Comparison of ENCODE assay signal across 19 mouse cellular contexts in genomic region chr9:70666811-70667210, GRCm38 (mm10). TPM values are rescaled to one million over a fixed set of nuclear protein-coding genes. Genes with fewer than 3 reads are reported as not detected.
A peak's percentile ranks its signal among the peaks of the same experiment; 100 is the strongest.
DNase-seq lines count a peak whose midpoint lies in the region; ATAC-seq and TF ChIP-seq lines count a peak whose summit lies in the region.
"Had no signal": no experiment of that assay in that cellular context is flagged by ENCODE, and none has a peak within 500 bp of the region (broad histone marks: within the 10 kb centered on the region; RNA-seq: fewer than 3 reads in every experiment).

No protein-coding gene starts in this region.

- no peak for ATAC-seq in kidney, embryonic 14.5 days (ENCODE audit: low FRiP score, low TSS enrichment)
- ATAC-seq: forebrain, embryonic 14.5 days had no signal

- no peak overlapping the region for H3K4me2 ChIP-seq in kidney, embryonic 14.5 days (replicated peaks; ENCODE audit: low read depth, low read length)
- H3K4me2 ChIP-seq: hindbrain, embryonic 15.5 days; limb, embryonic 15.5 days; stomach, embryonic 15.5 days had no signal

- no peak for TF ChIP-seq CTCF in kidney, adult 2 months (conservative IDR thresholded peaks at IDR 0.05; ENCODE audit: insufficient read depth, insufficient read length, low read depth, low read length)

- 47% methylated on average over 7 of the region's 7 CpGs for WGBS in kidney, adult 2 months
- 73% methylated on average over 7 of the region's 7 CpGs for WGBS in kidney, embryonic 14.5 days

- H3K9ac ChIP-seq in kidney, embryonic 14.5 days (ENCODE audit: low read depth, low read length): no peak overlapping the region
- H3K9ac ChIP-seq: hindbrain, embryonic 15.5 days; limb, embryonic 15.5 days; stomach, embryonic 15.5 days had no signal

- H3K36me3 ChIP-seq in kidney, adult 2 months (ENCODE audit: control insufficient read depth, insufficient read depth, low read length): no peaks in the 10 kb centered on the region
- no peaks in the 10 kb centered on the region for H3K36me3 ChIP-seq in kidney, embryonic 14.5 days (ENCODE audit: control insufficient read depth, insufficient read depth, low read length)
- H3K36me3 ChIP-seq: G1E; hindbrain, embryonic 15.5 days; limb, embryonic 15.5 days; stomach, embryonic 15.5 days had no signal

- TF ChIP-seq POLR2A in kidney, adult 2 months (IDR thresholded peaks at IDR 0.05; ENCODE audit: low read depth, low read length): no peak

- no peak overlapping the region for H3K27ac ChIP-seq in kidney, adult 2 months (ENCODE audit: insufficient read depth, low read depth, low read length)
- no peak overlapping the region for H3K27ac ChIP-seq in kidney, embryonic 14.5 days (ENCODE audit: low read depth, low read length)
- H3K27ac ChIP-seq: hindbrain, embryonic 15.5 days; layer of hippocampus, adult 2 months; limb, embryonic 15.5 days; stomach, embryonic 15.5 days had no signal

- DNase-seq in cerebellum, adult 11-12 months: peak; percentile 53
- DNase-seq in cerebellum, postnatal 4 days (ENCODE audit: low spot score in 2 of 2): no peak
- peak; percentile 75 for DNase-seq in kidney, adult 2 months
- peak; percentile 70 for DNase-seq in Muller cell, postnatal 12 days (ENCODE audit: inconsistent ontology term)
- DNase-seq in kidney, postnatal 36 days: peak; percentile 51 to 57
- DNase-seq in layer of hippocampus, postnatal 10 days (ENCODE audit: low spot score in 2 of 2): no peak
- no peak for DNase-seq in B cell, adult 2 months
- DNase-seq: embryo, embryonic 11 days; gastrocnemius, postnatal 10 days; retina, postnatal 1 day; thymus, postnatal 25 days had no signal

- peaks cover 6% of the 10 kb centered on the region; the same call in 1 of the 2 replicates for H3K4me1 ChIP-seq in kidney, adult 2 months (ENCODE audit: control insufficient read depth, insufficient read depth, low read length)
- no peaks in the 10 kb centered on the region for H3K4me1 ChIP-seq in kidney, embryonic 14.5 days (ENCODE audit: control insufficient read depth, insufficient read depth, low read length)
- H3K4me1 ChIP-seq: hindbrain, embryonic 15.5 days; limb, embryonic 15.5 days; stomach, embryonic 15.5 days had no signal

- no peak overlapping the region for H3K4me3 ChIP-seq in kidney, adult 2 months (ENCODE audit: insufficient read depth, low read depth, low read length)
- H3K4me3 ChIP-seq in kidney, embryonic 14.5 days (ENCODE audit: low read length): no peak overlapping the region
- H3K4me3 ChIP-seq: hindbrain, embryonic 15.5 days; layer of hippocampus, adult 2 months; limb, embryonic 15.5 days; stomach, embryonic 15.5 days had no signal

- H3K9me3 ChIP-seq in kidney, embryonic 14.5 days (ENCODE audit: control insufficient read depth, low read length): no peaks in the 10 kb centered on the region
- H3K9me3 ChIP-seq: hindbrain, embryonic 15.5 days; limb, embryonic 15.5 days; stomach, embryonic 15.5 days had no signal

- no peaks in the 10 kb centered on the region for H3K27me3 ChIP-seq in kidney, adult 2 months (replicated peaks; ENCODE audit: control insufficient read depth, insufficient read depth, low read length)
- no peaks in the 10 kb centered on the region for H3K27me3 ChIP-seq in kidney, embryonic 14.5 days (ENCODE audit: control insufficient read depth, insufficient read depth, low read length)
- H3K27me3 ChIP-seq: hindbrain, embryonic 15.5 days; limb, embryonic 15.5 days; stomach, embryonic 15.5 days had no signal

RNA-seq across cellular contexts. Expression of gene Mindy2, which starts 9.8 kb away (rescaled TPM):
- 10.0 and 10.8 TPM in 2 replicates for polyA plus RNA-seq in kidney, adult 2 months (2012; rRNA removed)
- polyA plus RNA-seq in kidney, embryonic 14.5 days (2014; fragmentation: Nextera tagmentation; extraction: Ambion mirVana): 11.6 and 11.8 TPM in 2 replicates
- total RNA-seq in layer of hippocampus, postnatal 10 days (2021): 10 to 100 TPM; 34.5 to 38.3 TPM

RNA-seq across cellular contexts. Expression of gene Gm10642, which starts 10.8 kb away (rescaled TPM):
- 0.38 and 0.41 TPM in 2 replicates for polyA plus RNA-seq in kidney, adult 2 months (2012; rRNA removed)
- 0.24 TPM in 1 of 2 replicates, not detected in the other for polyA plus RNA-seq in kidney, embryonic 14.5 days (2014; fragmentation: Nextera tagmentation; extraction: Ambion mirVana)
- total RNA-seq in layer of hippocampus, postnatal 10 days (2021): 1 to 10 TPM; 1.3 to 1.7 TPM
- total RNA-seq: monocyte, adult 5-6 weeks had no signal

RNA-seq across cellular contexts. Expression of gene Adam10, which starts 12.0 kb away (rescaled TPM):
- polyA plus RNA-seq in kidney, adult 2 months (2012; rRNA removed): 14.5 and 15.3 TPM in 2 replicates
- polyA plus RNA-seq in kidney, embryonic 14.5 days (2014; fragmentation: Nextera tagmentation; extraction: Ambion mirVana): 51.8 and 83.1 TPM in 2 replicates
- 10 to 100 TPM; 77.1 to 79.6 TPM for total RNA-seq in layer of hippocampus, postnatal 10 days (2021)

Comparison
In these comparisons a context has a peak if more than half of its experiments do, and no peak if none do; other contexts are left out.
1. DNase-seq: peak in cerebellum, adult 11-12 months (single experiment), kidney, adult 2 months (single experiment), Muller cell, postnatal 12 days (single experiment) and kidney, postnatal 36 days (2 of 2); none in cerebellum, postnatal 4 days (0 of 2), layer of hippocampus, postnatal 10 days (0 of 2) and B cell, adult 2 months (0 of 2).